Mouse (Mus musculus) cerebellum, adult 2 months (tissue): ENCODE measurements around the gene Dock1. TPM values are rescaled to one million over a fixed set of nuclear protein-coding genes. Genes with fewer than 3 reads are reported as not detected.

Source experiments
- DNase-seq, 2 experiments: peaks; one replicate each; pipeline ENCODE4 v3.0.0; 2021
- H3K27ac ChIP-seq: fragments of 200-500 bp; 2 replicates; pipeline ENCODE4 v1.5.1; 2012; ENCODE audit warnings: low read length, control low read depth, inconsistent platforms; ENCODE audit not compliant: insufficient read depth
- H3K27me3 ChIP-seq: fragments of 200-500 bp; 2 replicates; pipeline ENCODE4 v1.6.1; 2012; ENCODE audit warnings: inconsistent platforms, mild to moderate bottlenecking, low read length, moderate library complexity; ENCODE audit not compliant: control insufficient read depth, insufficient read depth
- H3K4me1 ChIP-seq: fragments of 200-500 bp; 2 replicates; pipeline ENCODE4 v1.6.1; 2011; ENCODE audit warnings: low read length; ENCODE audit not compliant: control insufficient read depth, insufficient read depth
- H3K4me3 ChIP-seq: fragments of 200-500 bp; replicated peaks from 2 replicates; pipeline ENCODE3; 2011; ENCODE audit warnings: mild to moderate bottlenecking, low read depth, low read length, control low read depth; ENCODE audit not compliant: insufficient read depth
- CTCF ChIP-seq: fragments of 200-500 bp; IDR thresholded peaks from 2 replicates; pipeline ENCODE4 v1.5.1; 2011; ENCODE audit warnings: low read depth, mild to moderate bottlenecking, control low read depth, low read length, moderate library complexity, borderline replicate concordance; ENCODE audit not compliant: insufficient read depth
- POLR2A ChIP-seq: fragments of 200-500 bp; IDR thresholded peaks from 2 replicates; pipeline ENCODE4 v1.6.1; 2011; ENCODE audit warnings: low read length, control low read depth, borderline replicate concordance; ENCODE audit not compliant: insufficient read depth
- WGBS: fragments of 180-500 bp; shearing (Covaris S2); methylation state at CpG from one replicate; pipeline ENCODE4 v1.1.7; 2018; 5-methylcytosine and 5-hydroxymethylcytosine counted together
- polyA plus RNA-seq: library from polyadenylated mRNA; depleted of rRNA; stranded (reverse); fragments of >200 nt; gene quantifications from 2 replicates; pipeline ENCODE4 v1.2.3, GENCODE M21; 2012

The Dock1 gene
- polyA plus RNA-seq, 1 experiment, result 16.9 TPM

DNA sequence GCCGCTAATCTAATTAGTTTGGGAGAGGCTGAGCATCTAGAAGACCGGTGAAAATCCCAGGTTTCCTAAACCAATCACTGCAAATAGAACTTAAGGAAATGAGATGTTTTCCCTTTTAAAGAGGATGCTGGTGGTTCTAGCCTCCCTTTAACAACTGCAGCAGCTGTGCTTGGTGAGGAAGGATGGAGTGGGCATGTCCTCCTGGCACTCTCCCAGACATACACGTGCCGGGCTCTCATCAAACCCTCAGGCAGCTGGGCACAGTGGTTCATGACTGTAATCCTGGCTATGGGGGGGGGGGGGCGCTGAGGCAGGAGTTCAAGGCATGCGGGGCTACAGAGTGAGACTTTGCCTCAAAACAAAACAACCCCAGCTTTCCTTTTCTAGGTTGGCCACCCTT lies 272.6 kb downstream of the Dock1 start:
- no peak for TF ChIP-seq CTCF
- no peak for TF ChIP-seq POLR2A
- Histone ChIP-seq H3K4me1 (no peaks in the 10 kb centered on the region), H3K4me3 (no peak overlapping the region), H3K27me3 (no peaks in the 10 kb centered on the region; the same call in 1 of the 2 replicates), H3K27ac (no peak overlapping the region)
- no peak for DNase-seq
- WGBS, result 45% methylated on average over 6 of the region's 6 CpGs

DNA sequence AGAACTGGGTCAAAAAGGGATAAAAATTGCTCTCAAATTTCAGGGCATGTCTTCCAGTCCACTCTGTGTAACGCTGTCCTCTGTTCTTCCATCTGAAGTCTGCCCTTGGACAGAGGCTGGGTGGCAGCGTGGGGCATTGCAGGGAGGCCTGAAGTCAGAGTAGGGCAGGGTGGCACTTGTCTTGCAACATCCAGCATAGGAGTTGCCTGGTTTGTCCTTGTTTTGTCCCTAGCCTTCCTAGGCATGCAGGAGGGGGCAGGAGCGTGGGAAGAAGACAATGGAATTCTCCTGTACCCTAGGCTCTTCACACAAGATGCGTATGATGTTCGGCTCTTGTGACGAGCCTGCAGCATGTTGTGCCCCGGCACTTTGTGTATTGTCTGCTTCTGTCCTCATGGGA lies 273.2 kb downstream of the Dock1 start:
- TF ChIP-seq POLR2A, result no peak
- TF ChIP-seq CTCF, result no peak
- 84% methylated on average over 7 of the region's 7 CpGs for WGBS
- H3K4me3 ChIP-seq, result no peak overlapping the region
- no peaks in the 10 kb centered on the region; the same call in 1 of the 2 replicates for H3K27me3 ChIP-seq
- H3K4me1 ChIP-seq, result no peaks in the 10 kb centered on the region
- no peak overlapping the region for H3K27ac ChIP-seq
- no peak for DNase-seq

DNA sequence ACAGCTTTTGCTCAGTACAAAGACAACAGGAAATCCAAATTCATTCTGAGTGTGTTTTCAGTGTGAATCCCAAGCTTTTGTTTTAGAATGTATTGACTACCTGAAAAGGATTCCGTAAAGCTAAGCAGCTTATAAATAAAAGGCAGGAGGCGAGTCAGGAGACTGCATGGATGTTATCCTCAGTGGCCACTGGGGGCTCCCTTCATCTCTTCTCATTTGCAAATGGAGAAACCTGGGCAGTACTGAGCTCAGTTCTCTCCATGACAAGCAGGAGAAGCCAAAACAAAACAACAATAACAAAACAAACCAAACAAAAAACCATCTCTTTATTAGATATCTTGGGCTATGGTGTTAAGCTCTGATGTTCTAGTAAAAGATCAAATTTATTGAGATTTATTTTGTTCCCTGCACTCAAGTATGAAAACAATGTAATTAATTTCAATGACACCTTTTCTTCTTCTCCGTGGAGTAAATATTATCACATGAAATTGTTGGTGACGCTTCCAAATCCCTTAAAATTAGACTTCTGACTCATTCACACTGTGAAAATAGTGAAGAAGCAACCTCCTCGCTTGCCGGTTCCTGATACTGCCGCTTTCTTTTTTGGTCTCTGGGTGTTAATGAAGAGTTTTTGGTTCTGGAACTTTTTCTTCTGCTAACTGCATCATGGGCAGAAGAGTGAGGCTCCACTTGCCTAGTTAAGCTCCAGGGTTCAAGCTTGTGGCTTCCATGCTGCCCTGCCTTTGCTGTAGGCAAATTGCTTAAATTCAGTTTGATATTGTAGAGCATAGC lies 275.7 kb downstream of the Dock1 start:
- DNase-seq, result no peak
- H3K27me3 ChIP-seq, result no peaks in the 10 kb centered on the region; the same call in 1 of the 2 replicates
- TF ChIP-seq POLR2A, result no peak
- no peak; the same call in 1 of the 2 replicates for TF ChIP-seq CTCF
- no peak overlapping the region for H3K27ac ChIP-seq
- no peaks in the 10 kb centered on the region for H3K4me1 ChIP-seq
- WGBS, result 85% methylated on average over 7 of the region's 7 CpGs
- H3K4me3 ChIP-seq, result no peak overlapping the region

DNA sequence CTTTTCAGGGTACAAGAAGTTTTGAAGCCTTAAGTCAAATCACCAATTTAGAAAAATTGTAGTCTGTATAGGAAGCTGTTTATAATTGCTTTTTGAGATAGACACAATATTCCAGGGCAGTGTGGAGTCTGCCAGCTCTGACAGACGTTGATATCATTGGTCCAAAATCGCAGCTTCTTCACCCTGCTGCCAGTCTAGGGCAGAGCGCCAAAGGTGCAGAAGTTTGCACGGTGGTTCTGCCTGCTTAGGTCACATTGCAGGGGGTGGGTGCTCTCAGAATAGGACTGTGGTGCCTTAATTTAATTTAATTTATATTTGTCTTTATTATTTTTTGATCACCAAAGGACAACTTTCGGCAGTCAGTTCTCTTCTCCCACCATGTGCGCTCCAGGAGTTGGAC lies 288.6 kb downstream of the Dock1 start:
- 27% methylated on average over 6 of the region's 6 CpGs for WGBS
- Histone ChIP-seq H3K27me3 (no peaks in the 10 kb centered on the region; the same call in 1 of the 2 replicates), H3K4me1 (no peaks in the 10 kb centered on the region), H3K4me3 (no peak overlapping the region), H3K27ac (no peak overlapping the region)
- DNase-seq, result no peak
- TF ChIP-seq CTCF (no peak), POLR2A (no peak)

DNA sequence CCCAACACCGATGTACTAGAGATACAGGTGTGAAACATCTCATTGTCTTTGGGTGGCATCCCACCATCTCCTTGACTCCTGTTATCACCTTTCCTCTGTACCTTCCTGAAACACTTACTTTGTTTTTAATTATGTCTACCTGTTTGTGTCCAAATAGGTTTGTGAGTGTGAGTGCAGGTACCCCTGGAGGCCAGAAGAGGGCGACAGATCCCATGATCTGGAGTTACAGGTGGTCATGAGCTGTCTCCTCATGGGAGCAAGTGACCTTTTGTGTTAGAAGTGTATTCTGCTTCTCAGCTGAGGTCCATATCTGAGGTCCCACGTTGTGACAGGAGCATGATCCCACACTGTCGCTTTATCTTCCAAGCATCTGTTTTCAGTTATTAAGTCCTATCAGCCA lies 290.4 kb downstream of the Dock1 start:
- no peak for DNase-seq
- H3K27me3 ChIP-seq, result no peaks in the 10 kb centered on the region; the same call in 1 of the 2 replicates
- WGBS, result 75% methylated on average over 4 of the region's 4 CpGs
- TF ChIP-seq POLR2A, result no peak
- peak; percentile 27; the same call in 1 of the 2 replicates for TF ChIP-seq CTCF
- no peak overlapping the region for H3K27ac ChIP-seq
- no peaks in the 10 kb centered on the region for H3K4me1 ChIP-seq
- no peak overlapping the region for H3K4me3 ChIP-seq

DNA sequence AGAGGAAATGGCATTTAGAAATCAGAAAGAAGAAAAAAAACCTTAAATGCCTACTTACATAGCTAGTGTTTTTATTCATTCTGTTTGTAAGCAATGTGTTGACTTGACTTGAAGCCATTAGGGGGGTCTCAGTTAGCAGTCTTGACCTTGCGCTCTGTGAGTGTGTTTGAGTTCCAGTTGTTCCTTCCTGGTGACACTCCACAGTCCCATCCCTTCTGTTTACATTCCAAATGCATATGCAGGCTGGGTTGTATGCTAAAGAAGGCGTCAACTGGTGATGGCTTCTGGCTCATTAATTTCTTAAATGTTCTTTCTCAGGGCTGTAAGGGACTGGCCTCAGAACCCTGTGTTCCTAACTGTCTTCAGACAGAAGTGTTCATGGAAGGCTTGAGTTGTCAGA lies 291.2 kb downstream of the Dock1 start:
- H3K4me3 ChIP-seq, result no peak overlapping the region
- TF ChIP-seq CTCF, result no peak
- no peak for TF ChIP-seq POLR2A
- H3K27ac ChIP-seq, result no peak overlapping the region
- no peak for DNase-seq
- H3K27me3 ChIP-seq, result no peaks in the 10 kb centered on the region; the same call in 1 of the 2 replicates
- no peaks in the 10 kb centered on the region for H3K4me1 ChIP-seq
- 91% methylated on average over 2 of the region's 2 CpGs for WGBS

DNA sequence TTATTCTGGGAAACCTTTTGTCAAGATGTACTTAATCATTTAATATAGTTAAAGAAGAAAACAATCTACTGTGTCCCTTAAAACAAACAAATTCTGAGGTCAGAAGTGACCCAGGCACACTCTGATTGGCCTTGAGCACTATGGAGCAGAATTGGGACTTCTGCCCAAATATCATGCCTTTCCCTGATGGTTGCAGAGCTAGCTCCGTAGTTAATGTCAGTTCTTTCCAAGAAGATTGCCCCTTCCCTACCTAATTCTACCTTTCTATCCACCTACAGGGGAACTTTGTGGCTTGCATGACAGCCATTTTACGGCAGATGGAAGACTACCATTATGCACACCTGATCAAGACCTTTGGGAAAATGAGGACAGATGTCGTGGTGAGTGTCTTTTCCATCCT lies 319.8 kb downstream of the Dock1 start:
- Histone ChIP-seq H3K4me1 (no peaks in the 10 kb centered on the region), H3K27me3 (no peaks in the 10 kb centered on the region; the same call in 1 of the 2 replicates), H3K27ac (no peak overlapping the region), H3K4me3 (no peak overlapping the region)
- 59% methylated on average over 3 of the region's 3 CpGs for WGBS
- TF ChIP-seq CTCF (no peak), POLR2A (no peak)
- DNase-seq, result no peak

- WGBS, result 76% methylated on average over 2 of the region's 2 CpGs
- Histone ChIP-seq H3K27me3 (no peaks in the 10 kb centered on the region; the same call in 1 of the 2 replicates), H3K4me1 (no peaks in the 10 kb centered on the region), H3K27ac (no peak overlapping the region), H3K4me3 (no peak overlapping the region)
- TF ChIP-seq CTCF, result no peak
- TF ChIP-seq POLR2A, result no peak
- DNase-seq, result peak in 1 of 2 experiments; percentile 4
Measured at GRCm38 (mm10) chr7:134990911-134991310, 320.5 kb downstream of the Dock1 start.
